Mouse (Mus musculus) thymus, postnatal 25 days (tissue): ENCODE measurements around the gene Gzmk.
A peak's percentile ranks its signal among the peaks of the same experiment; 100 is the strongest.

ENCODE experiments used
- DNase-seq: peaks from one replicate; pipeline ENCODE4 v3.0.0; 2022

Gzmk gene

DNA sequence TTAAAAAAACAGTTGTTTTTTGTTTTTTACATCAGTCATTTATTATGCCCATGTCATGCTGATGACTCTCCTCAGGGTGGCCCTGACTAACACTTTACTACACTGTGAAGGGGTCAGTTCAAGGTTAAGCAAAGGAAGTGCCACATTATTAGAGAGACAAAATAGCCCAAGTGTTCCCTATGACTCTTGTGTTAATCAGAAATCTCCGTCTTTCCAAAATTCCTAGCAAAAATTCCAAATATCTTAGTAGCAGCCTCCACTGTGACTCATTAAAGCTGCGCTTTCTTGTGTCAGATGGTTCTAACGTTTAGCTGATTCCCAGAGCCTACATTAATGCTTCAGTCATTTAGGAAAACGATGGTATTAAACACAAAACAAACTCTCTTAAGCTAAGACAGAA is 23.5 kb downstream of the Gzmk start:
- DNase-seq, result no peak

DNA sequence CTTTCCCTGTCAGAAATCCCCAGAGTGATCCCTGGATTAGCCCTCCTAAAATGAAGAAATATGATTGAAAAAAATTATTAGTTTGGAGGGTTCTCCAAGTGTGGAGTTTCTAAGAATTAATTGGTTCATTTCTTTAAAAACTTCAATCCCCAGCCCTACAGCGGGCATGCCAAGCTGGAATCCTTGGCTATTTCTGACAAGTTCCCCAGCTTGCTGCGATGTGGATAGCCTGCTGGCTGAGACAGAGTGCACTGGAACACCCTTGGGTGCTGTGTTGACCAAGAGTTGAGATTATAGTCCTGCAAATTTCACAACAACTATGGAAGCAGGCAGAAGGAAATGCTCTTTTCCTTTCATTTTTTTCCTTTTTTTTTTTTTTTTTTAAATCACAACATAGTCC is 24.1 kb downstream of the Gzmk start:
- no peak for DNase-seq

DNA sequence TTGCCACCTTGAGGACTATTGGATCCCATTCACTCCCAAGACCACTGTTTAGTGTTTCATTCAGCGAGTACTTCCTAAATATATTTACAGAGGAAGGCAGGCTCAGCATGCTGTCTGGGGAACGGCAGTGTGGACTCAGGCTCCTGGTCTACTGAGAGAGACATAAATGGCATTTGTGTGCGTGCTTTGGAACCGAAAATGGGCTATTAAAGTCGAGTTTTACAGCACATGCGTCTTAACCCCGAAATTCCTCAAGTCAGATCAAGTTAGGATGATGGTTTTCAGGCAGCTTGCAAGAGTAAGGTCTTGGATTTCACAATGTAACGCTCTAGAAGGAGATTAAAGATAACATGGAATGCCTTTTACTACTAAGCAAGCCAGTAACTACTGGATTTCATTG is 25.0 kb downstream of the Gzmk start:
- DNase-seq, result no peak

DNA sequence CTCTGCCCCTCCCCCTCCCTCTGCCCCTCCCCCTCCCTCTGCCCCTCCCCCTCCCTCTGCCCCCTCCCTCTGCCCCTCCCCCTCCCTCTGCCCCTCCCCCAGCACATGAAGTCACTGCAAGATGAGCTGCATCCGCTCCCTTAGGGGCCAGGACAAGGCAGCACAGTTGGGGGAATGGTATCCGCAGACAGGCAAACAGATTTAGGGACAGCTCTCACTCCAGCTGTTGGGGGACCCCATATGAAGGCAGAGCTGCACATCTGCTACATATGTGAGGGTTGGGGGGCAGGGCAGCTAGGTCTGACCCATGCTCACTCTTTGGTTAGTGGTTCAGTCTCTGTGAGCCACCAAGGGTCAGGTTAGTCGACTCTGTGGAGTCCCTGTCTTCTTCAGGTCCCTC is 26.4 kb downstream of the Gzmk start:
- no peak for DNase-seq

DNA sequence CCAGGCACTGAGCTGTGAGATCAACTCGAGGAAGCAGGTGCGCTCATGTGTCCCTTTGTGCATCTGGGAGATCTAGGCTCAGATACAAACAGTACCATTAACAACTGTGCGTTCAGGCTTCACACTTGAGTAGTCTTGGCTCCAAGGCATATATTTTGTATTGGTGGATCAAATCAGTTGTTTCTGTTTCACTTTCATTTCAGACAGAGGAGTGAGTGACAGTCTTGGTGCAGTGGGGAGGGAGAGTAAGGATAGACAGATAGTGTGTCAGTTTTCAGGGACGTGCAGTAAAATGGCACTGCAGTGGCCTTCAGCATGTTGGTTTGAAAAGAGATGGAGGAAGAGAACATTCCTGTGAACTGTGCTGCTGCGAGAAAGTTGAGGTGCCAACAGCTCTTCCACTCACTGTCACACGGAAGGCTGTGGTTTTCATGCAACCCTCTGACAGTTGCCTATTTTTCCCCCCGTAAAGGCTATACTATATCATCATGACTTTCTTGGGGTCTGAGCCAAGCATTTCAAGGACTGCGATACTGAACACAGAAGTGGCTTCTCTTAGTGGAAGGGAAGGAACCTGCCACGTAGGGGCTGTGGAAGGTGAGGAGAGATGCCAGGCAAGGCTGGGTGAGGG is 27.7 kb downstream of the Gzmk start:
- peak; percentile 47 for DNase-seq

DNA sequence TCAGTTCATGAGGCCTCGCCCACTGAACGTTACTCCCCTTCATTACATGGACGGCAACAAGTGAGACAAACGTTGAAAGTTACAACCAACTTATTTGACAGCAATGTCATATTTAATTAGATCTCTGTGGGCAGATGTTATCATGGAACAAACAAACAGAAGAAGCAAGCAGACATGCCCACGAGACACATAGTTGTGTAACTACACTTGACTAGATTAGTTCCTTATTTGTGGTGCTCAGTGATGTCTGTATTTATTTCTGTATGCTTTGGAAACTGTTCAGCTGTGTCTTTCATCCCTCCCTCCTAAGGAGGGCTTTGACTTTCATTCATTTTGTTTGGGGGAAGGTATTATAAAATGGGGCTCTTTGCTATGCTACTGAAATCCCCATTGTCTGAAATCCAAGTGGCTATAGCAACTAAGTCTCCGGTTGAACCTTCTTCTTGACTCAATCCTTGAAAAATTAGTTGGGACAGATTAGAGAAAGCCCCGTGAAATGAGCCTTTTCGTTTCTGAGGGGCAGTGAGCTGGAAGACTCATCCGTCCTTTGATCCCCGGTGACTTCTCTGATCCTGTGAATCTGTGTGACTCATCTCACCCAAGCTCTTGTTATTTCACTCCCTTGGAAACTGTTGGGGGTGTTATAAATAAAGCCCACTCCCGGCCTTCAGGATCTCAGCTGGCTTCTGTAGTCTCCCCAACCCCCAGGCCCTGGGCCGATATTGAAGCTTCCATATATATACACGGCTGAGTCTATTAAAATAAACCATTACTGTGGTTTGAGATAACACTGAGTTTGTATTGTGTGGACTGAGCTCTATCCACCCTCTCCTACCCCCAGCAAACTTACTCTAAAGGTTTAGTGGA is 28.7 kb downstream of the Gzmk start:
- DNase-seq, result no peak

DNA sequence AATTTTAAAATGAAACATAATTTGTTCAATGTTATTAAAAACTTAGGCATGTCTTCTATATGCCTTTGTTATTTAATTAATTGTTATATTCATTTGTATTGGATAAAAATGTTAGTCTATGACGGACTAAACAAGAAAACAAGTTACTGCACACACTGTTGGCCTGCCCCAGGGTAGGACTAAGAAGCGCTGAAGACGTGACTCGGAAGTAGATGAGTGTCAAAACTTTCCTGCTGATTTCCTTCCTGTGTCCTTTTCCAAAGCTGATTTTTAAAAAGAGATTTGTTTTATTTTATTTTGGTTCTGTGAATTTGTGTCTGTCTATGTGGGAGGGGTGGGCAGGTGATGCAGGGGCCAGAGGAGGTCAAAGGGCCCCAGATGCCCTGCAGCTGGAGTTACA is 42.0 kb downstream of the Gzmk start:
- no peak for DNase-seq

DNA sequence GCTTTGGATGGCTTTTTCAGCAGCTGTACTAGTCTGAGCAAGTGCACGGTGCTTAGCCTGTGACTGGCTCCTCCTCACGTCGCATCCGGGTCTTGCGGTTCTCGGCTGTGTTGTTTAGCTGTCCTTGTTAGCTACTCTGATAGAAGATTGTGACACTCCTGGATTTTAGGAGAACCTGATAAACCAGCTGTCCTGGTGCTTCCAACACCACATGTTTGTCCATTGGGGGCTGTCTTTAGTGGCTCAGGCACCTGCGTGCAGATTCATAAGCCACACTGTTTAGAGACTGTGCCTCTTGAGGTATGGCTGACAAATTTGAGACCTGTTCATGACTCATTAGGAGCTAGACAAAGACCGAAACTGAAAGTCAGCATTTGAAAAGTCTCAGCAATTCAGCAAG is 42.4 kb downstream of the Gzmk start:
- DNase-seq, result no peak

DNA sequence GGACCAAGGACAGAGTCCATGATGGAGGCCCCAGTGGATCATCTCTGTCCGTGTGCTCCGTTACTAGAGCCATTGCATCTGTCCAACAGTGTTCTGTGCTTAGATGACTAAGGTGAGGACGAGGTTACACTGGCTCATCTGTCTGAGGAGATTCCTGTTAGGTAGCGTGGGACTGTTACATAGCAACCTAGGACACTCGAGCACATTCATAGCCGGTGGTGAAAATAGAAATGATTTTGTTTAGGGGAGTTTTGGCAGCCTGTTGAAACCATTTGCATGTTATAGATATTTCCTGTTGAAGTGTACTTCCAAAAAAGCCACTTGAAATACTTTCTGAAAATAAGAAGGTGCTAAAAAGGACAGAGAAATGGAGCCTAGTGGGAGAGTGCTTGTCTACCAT is 51.5 kb downstream of the Gzmk start:
- no peak for DNase-seq

DNA sequence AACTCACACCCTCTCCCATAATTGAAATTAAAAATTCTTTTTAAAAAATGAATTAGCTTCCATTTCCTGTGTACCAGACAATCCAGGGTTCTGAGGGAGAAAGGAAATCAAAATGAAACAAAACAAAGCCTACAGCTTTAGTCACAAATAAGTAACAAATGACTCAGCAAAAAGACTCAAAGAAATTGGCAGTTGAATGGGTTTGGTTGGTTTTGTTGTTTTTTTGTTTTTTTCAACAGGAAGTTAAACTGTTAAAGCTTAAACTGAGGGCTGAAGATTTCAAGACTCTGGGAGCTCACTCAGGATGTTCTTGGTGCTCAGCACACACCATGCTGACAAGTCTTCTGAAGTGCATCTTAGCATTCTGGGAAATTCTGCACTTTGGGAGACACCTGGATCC is 55.5 kb downstream of the Gzmk start:
- no peak for DNase-seq

DNA sequence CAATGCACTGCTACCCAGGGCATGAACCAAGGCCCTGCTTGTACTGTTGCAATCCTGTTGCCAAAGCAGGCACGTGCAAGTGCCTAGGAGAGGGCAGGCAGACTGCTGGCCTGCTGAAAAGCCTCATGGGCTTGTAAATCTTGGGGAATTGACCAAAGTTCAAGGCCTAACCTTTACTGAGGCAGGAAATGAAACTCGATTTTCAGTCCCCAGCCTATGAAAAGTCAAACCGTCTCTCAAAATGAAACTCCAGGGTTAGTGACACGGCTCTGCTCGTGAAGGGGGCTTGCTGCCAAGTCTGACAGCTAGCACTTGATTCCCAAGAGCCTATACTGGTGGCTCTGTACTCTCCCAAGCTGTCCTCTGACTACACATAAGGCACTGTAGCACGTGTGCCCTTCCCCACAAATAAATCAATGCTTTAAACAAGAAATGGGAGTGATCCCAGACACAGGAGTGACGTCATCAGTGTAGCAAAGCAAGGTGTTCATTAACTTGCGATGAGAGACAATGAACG is 57.6 kb downstream of the Gzmk start:
- no peak for DNase-seq

DNA sequence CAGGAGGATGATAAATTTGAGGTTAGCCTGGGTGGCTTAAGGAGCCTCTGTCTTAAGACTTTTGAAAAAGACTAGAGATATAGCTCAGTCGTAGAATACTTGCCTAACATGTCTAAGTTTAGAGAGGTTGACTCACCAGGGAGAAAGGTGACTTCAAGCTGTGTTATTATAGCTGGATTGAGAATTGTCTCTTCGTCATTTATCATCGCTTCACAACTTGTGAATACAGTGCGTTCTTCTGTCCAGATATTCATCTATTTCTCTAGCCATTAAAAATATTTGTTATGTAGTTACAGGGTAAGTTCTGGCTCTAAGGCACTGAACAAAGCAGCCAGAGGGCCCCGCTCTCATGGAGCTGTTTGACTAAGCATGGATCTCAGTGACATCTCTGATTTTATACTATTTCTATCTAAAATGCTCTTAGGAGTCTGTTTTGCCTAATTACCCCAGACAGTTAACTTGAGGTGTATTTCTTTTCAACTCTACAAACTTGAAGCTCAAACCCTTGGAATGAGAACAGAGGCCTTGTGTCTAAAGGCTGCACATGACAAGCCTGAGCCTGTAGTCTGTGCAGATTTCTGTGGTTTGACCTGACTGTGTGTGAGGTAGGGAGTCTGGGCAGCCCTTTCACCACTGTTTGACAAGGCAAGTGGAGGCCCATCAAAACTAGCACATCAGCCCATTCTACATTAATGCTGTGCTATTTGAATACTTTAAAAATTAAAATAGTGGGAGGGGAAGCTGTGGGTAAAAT is 61.3 kb downstream of the Gzmk start:
- DNase-seq, result no peak

DNA sequence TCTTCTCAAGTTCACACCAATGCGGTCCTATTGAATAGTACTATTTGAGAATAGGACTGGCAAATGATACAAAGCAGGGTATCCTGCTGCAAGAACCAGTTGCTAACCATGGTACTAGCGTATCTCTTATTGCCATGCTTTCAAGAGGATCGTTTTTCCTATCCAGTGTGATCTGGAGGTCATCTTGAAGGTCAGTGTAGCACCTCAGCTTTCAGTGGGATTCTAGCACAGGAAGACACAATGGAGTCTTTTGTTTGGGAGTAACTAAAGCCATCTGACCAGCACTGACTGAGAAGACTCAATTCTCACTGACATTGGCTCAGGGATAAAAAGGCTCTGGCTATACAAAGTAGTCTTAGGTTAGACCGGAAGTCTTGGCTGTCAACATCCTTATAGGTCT is 74.2 kb downstream of the Gzmk start:
- DNase-seq, result no peak

DNA sequence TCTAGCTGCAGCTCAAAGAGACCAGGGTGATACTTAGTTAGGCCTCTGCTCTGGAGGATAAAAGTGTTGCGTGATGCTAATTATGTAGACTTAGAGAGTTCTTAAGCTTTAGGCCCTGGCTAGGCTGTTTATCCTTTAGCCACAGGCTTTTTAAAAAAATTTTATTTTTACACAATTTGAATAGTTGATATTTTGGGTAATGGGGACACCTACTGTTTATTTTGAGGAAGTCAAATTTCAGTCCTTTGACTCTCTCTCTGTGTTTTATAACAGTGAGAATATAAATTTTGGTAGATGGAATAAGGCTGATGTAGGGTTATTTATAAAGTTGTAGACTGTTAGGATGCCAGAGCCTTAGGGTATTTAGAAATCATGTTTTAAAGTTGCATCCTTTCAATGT is 86.1 kb downstream of the Gzmk start:
- DNase-seq, result no peak

DNA sequence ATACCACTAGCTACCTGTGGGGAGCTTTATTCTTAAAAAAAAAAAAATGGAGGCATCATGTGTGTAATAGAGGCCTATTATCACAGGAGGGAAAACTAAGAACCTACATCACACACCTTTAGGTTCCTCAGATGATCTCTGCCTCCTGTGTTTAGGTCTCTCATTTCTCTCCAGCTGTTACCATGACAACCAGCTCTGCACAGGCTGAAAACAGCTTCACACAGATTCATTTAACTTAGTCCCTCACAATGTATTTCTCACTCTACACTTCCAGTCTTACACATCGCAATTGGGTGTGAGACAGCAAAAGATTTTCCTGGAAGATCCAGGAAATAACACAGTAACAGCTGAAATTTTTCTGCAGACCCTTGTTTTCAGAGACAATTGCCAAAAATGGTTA is 95.7 kb downstream of the Gzmk start:
- DNase-seq, result no peak
